Mouse (Mus musculus) layer of hippocampus, adult 2 months (tissue): ENCODE measurements at regions not wholly inside any gene's neighbourhood (a gene's known extent, or its start where the extent isn't known, plus 50 kb on each side); places are given as distances from the start of the nearest gene placed in this dataset.

Experiments
- DNase-seq, 2 experiments: peaks; one replicate each; pipeline ENCODE4 v3.0.0; 2022; ENCODE audit warnings: low spot score in 2 of 2
- H3K27ac ChIP-seq: fragments of 200-600 bp; 2 replicates; pipeline ENCODE4 v1.8.1; 2022
- H3K4me3 ChIP-seq: fragments of 200-600 bp; 2 replicates; pipeline ENCODE4 v1.8.1; 2022; ENCODE audit warnings: mild to moderate bottlenecking
- CTCF ChIP-seq: fragments of 200-600 bp; conservative IDR thresholded peaks from 2 replicates; pipeline ENCODE4 v1.8.1; 2022; ENCODE audit warnings: antibody characterized with exemption, mild to moderate bottlenecking, moderate library complexity

GRCm38 (mm10) chr12:27507523-27508225 lies 165.3 kb upstream of the Sox11 start:
- TF ChIP-seq CTCF: no peak
- Histone ChIP-seq H3K4me3 (no peak overlapping the region), H3K27ac (no peak overlapping the region)
- no peak for DNase-seq

GRCm38 (mm10) chr12:27502716-27503486 lies 160.5 kb upstream of the Sox11 start:
- peak overlapping the region; percentile 65 for H3K27ac ChIP-seq
- DNase-seq: no peak
- no peak overlapping the region for H3K4me3 ChIP-seq
- peak; percentile 41; the same call in 1 of the 2 replicates for TF ChIP-seq CTCF

GRCm38 (mm10) chr12:27500516-27500915 lies 158.1 kb upstream of the Sox11 start:
- TF ChIP-seq CTCF: no peak
- DNase-seq: no peak

GRCm38 (mm10) chr12:27499276-27499675 lies 156.9 kb upstream of the Sox11 start:
- TF ChIP-seq CTCF: no peak
- DNase-seq: no peak
- no peak overlapping the region for H3K27ac ChIP-seq
- no peak overlapping the region for H3K4me3 ChIP-seq

More at GRCm38 (mm10) chr12:27500516-27500915, 158.1 kb upstream of the Sox11 start:
- Histone ChIP-seq H3K27ac (no peak overlapping the region), H3K4me3 (no peak overlapping the region)

GRCm38 (mm10) chr12:27496826-27497557 lies 154.6 kb upstream of the Sox11 start:
- no peak overlapping the region for H3K4me3 ChIP-seq
- no peak overlapping the region for H3K27ac ChIP-seq
- no peak for DNase-seq
- TF ChIP-seq CTCF: no peak

GRCm38 (mm10) chr12:27492270-27492669 lies 149.9 kb upstream of the Sox11 start:
- no peak overlapping the region for H3K27ac ChIP-seq
- DNase-seq: no peak
- TF ChIP-seq CTCF: no peak
- H3K4me3 ChIP-seq: no peak overlapping the region

- H3K27ac ChIP-seq: no peak overlapping the region
- no peak overlapping the region for H3K4me3 ChIP-seq
- DNase-seq: no peak
- TF ChIP-seq CTCF: no peak
Observed at GRCm38 (mm10) chr12:27481230-27481629, 138.9 kb upstream of the Sox11 start.

GRCm38 (mm10) chr12:27479601-27480001 lies 137.2 kb upstream of the Sox11 start:
- H3K4me3 ChIP-seq: no peak overlapping the region
- peak; percentile 55 to 67 for DNase-seq
- no peak for TF ChIP-seq CTCF
- peak overlapping the region; percentile 72 for H3K27ac ChIP-seq

GRCm38 (mm10) chr12:27474631-27475030 lies 132.3 kb upstream of the Sox11 start:
- H3K4me3 ChIP-seq: no peak overlapping the region
- no peak for TF ChIP-seq CTCF
- H3K27ac ChIP-seq: no peak overlapping the region
- DNase-seq: peak; percentile 8 to 11

- H3K4me3 ChIP-seq: no peak overlapping the region
- no peak for TF ChIP-seq CTCF
- H3K27ac ChIP-seq: no peak overlapping the region
- no peak for DNase-seq
Observed at GRCm38 (mm10) chr12:27471557-27471956, 129.2 kb upstream of the Sox11 start.

- TF ChIP-seq CTCF: no peak
- H3K27ac ChIP-seq: no peak overlapping the region
- H3K4me3 ChIP-seq: no peak overlapping the region
- no peak for DNase-seq
Observed at GRCm38 (mm10) chr12:27470346-27470745, 128.0 kb upstream of the Sox11 start.

GRCm38 (mm10) chr12:27468782-27469181 lies 126.4 kb upstream of the Sox11 start:
- no peak overlapping the region for H3K4me3 ChIP-seq
- no peak for TF ChIP-seq CTCF
- H3K27ac ChIP-seq: no peak overlapping the region
- no peak for DNase-seq

GRCm38 (mm10) chr12:27468141-27468540 lies 125.8 kb upstream of the Sox11 start:
- no peak for TF ChIP-seq CTCF
- no peak overlapping the region for H3K4me3 ChIP-seq
- H3K27ac ChIP-seq: no peak overlapping the region
- no peak for DNase-seq
